Mouse (Mus musculus) embryonic facial prominence, embryonic 11.5 days (tissue): ENCODE data around the gene Zfp422. TPM values are rescaled to one million over a fixed set of nuclear protein-coding genes. Genes with fewer than 3 reads are reported as not detected.
A peak's percentile ranks its signal among the peaks of the same experiment; 100 is the strongest.

Source experiments
- ATAC-seq: fragments of 200-750 bp; cut with Nextera tagmentation; replicated peaks from 2 replicates; pipeline ENCODE4 v1.8.0; 2017; ENCODE audit warnings: low read depth; ENCODE audit not compliant: insufficient number of reproducible peaks, low FRiP score, low TSS enrichment
- DNase-seq: peaks from one replicate; pipeline ENCODE4 v3.0.0-alpha.2; 2015; ENCODE audit warnings: low spot score
- H3K27ac ChIP-seq: fragments of 300-500 bp; sonication (generic); replicated peaks from 2 replicates; pipeline ENCODE4 v1.5.1; 2014; ENCODE audit warnings: mild to moderate bottlenecking, low read depth, low read length, control low read depth
- H3K27me3 ChIP-seq: fragments of 300-500 bp; sonication (generic); 2 replicates; pipeline ENCODE4 v1.6.1; 2014; ENCODE audit warnings: mild to moderate bottlenecking, low read length, moderate library complexity, mixed read lengths; ENCODE audit not compliant: control insufficient read depth, insufficient read depth
- H3K36me3 ChIP-seq: fragments of 300-500 bp; sonication (generic); replicated peaks from 2 replicates; pipeline ENCODE4 v1.6.1; 2014; ENCODE audit warnings: low read depth, mild to moderate bottlenecking, low read length, moderate library complexity, mixed read lengths; ENCODE audit not compliant: control insufficient read depth, insufficient read depth
- H3K4me1 ChIP-seq: fragments of 300-500 bp; sonication (generic); 2 replicates; pipeline ENCODE4 v1.6.1; 2014; ENCODE audit warnings: low read length, mixed read lengths; ENCODE audit not compliant: control insufficient read depth, insufficient read depth
- H3K4me2 ChIP-seq: fragments of 300-500 bp; sonication (generic); 2 replicates; pipeline ENCODE4 v1.6.1; 2014; ENCODE audit warnings: low read depth, mild to moderate bottlenecking, control low read depth, low read length, moderate library complexity
- H3K4me3 ChIP-seq: fragments of 300-500 bp; sonication (generic); 2 replicates; pipeline ENCODE4 v1.5.1; 2014; ENCODE audit warnings: low read depth, low read length, control low read depth
- H3K9ac ChIP-seq: fragments of 300-500 bp; sonication (generic); replicated peaks from 2 replicates; pipeline ENCODE4 v1.6.1; 2014; ENCODE audit warnings: mild to moderate bottlenecking, control low read depth, low read length
- H3K9me3 ChIP-seq: fragments of 300-500 bp; sonication (generic); replicated peaks from 2 replicates; pipeline ENCODE4 v1.6.1; 2016; ENCODE audit warnings: mild to moderate bottlenecking, low read length, inconsistent platforms, mixed read lengths; ENCODE audit not compliant: control insufficient read depth
- WGBS: fragments of 180-500 bp; shearing (Covaris S2); extraction: QIAGEN DNeasy Blood & Tissue Kit; methylation state at CpG from one replicate; pipeline ENCODE4 v1.1.7; 2014; 5-methylcytosine and 5-hydroxymethylcytosine counted together
- polyA plus RNA-seq: library from polyadenylated mRNA; unstranded; fragments of >200 nt; fragmentation: Nextera tagmentation; extraction: Ambion mirVana; gene quantifications from 2 replicates; pipeline ENCODE4 v1.2.1, GENCODE M21; 2014

The Zfp422 gene
- polyA plus RNA-seq, 1 experiment from 2014 or later: 353 TPM

DNA sequence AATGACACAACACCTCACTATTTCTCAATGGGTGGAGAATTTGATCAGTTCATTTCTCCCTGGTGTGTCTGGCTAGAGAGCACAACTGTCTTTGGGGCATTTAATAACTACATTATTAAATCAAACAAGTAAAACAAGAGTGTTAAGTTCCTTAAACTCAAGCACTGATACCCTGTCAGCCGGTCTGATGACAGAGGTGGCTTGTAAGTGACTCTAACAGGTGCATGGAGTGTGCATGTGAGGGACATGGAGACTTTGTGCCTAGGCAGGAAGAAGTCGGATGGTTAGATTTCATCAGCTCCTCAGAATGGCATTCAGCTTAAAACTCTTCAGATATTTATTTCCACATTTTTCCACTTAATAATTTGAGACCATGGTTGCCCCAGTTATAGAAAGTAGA lies 34.6 kb upstream of the Zfp422 start:
- ATAC-seq: no peak
- H3K4me1 ChIP-seq: no peaks in the 10 kb centered on the region
- DNase-seq: no peak
- H3K4me3 ChIP-seq: no peak overlapping the region
- H3K9me3 ChIP-seq: no peaks in the 10 kb centered on the region
- no peaks in the 10 kb centered on the region for H3K27me3 ChIP-seq
- H3K9ac ChIP-seq: no peak overlapping the region
- H3K4me2 ChIP-seq: no peak overlapping the region
- H3K36me3 ChIP-seq: no peaks in the 10 kb centered on the region
- WGBS: 83% methylated on average over 2 of the region's 2 CpGs
- no peak overlapping the region for H3K27ac ChIP-seq

DNA sequence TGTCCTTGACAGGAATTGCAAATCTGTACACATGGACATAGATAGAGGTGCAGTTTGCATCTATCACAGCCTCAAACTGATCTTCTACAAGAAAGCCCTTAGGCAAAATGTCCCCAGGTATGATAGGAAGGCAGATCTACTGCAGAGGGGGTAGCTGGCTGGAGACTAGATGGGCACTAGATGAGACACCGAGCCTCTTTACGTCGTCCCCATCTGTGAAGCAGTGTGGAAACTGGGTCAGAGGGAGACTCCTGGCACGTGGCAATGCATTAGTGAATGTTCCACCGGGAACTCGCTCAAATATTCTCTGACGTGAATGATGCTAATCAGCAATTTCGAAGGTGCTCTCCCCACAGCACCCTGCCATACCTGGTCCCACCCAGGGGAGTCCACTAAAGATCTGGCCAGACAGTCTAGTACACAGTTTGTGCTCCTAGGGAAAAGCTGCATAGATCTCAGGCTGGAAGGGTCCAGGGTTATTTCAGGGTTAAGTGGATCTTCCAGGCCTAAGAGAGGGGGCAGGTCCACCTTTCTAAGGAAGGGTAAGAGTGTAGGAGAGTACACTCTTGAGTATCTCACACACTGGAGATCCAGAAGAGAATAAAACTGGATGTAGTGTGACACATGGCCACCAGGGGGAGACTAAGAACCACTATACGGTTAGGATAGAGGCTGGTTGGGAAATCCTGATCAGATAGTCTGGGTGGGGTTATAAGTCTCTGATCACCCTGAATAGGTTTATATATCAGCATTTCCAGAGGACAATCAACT lies 25.1 kb upstream of the Zfp422 start:
- H3K27me3 ChIP-seq: no peaks in the 10 kb centered on the region
- H3K27ac ChIP-seq: no peak overlapping the region
- no peaks in the 10 kb centered on the region for H3K4me1 ChIP-seq
- no peak overlapping the region for H3K9ac ChIP-seq
- ATAC-seq (peak; percentile 78), DNase-seq (peak; percentile 90)
- no peaks in the 10 kb centered on the region for H3K9me3 ChIP-seq
- no peak overlapping the region for H3K4me2 ChIP-seq
- H3K36me3 ChIP-seq: no peaks in the 10 kb centered on the region
- 64% methylated on average over 9 of the region's 9 CpGs for WGBS
- no peak overlapping the region for H3K4me3 ChIP-seq

DNA sequence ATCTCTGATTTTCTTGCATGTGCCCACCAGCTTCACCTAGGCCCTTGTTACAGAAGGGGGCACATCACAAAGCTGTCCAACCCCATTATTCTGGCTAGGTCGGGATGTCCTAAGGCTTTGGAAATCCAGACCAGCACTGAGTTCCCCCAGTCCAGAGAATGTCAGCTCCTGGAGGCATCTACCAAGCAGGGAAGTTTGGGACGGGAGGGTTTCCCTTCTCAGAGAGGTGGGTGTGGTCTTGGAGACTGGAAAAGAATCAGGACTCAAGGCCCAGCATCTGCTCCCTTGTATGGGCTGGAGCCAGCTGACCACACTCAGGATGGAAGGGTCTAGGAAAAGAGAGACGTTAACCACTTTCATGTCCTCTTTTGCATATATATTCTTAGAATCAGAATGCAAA lies 24.4 kb upstream of the Zfp422 start:
- ATAC-seq (no peak), DNase-seq (no peak)
- Histone ChIP-seq H3K4me1 (no peaks in the 10 kb centered on the region), H3K9me3 (no peaks in the 10 kb centered on the region), H3K36me3 (no peaks in the 10 kb centered on the region), H3K27ac (no peak overlapping the region), H3K27me3 (no peaks in the 10 kb centered on the region), H3K4me2 (no peak overlapping the region), H3K4me3 (no peak overlapping the region), H3K9ac (no peak overlapping the region)
- 69% methylated on average over 3 of the region's 3 CpGs for whole genome bisulfite sequencing

DNA sequence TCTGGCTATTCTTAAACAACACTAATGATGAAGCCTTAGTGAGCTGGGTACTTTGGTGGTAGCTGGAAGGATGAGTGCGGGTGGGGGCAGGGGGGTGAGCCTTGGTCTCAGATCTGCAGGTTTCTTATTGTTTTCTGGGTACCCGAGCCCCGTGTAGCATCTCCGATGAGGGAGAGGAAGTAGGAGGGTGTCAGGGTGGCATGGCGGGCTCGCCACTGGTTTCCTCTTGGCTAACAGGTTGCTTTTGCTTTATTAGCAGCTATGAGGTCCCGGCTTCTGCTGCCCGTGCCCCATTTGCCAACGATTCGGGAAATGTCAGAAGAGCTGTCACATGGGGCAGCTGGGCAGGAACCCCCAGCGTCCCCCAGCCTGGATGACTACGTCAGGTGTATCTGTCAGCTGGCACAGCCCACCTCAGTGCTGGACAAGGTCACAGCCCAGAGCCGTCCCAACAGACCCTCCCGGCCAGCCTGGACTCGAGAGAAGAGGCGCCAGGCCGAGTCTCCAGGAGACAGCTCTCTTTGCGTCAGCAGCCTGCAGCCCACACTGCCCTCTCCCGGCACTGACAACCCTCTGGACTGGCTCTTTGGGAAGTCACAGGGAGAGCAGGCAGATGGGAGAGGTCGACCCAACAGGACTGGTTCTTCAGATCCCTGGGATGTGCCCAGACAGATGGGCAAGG lies 22.8 kb upstream of the Zfp422 start:
- WGBS: 74% methylated on average over 20 of the region's 20 CpGs
- H3K9ac ChIP-seq: no peak overlapping the region
- no peak overlapping the region for H3K4me2 ChIP-seq
- H3K9me3 ChIP-seq: no peaks in the 10 kb centered on the region
- no peaks in the 10 kb centered on the region for H3K4me1 ChIP-seq
- no peaks in the 10 kb centered on the region for H3K36me3 ChIP-seq
- no peak overlapping the region for H3K27ac ChIP-seq
- H3K27me3 ChIP-seq: no peaks in the 10 kb centered on the region
- no peak overlapping the region for H3K4me3 ChIP-seq
- ATAC-seq: no peak
- DNase-seq: no peak

DNA sequence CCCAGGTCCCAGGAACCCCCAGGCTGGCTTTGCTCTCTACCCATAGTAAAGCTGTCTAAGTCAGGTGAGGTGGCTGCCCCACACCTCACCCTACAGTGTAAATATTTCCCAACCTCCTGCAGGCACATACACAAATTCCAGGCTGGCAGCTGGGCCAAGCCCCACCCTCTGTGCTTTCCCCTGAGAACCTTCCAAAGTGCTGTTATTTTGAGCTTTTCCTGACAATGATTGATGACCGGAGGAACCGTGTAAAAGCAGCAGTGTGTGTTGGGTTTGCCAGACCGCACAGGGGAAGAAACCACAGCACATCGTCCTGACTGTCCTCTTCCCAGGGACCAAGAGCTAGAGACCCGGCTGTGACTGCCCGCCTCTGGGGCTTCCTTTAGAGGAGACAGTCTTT lies 21.6 kb upstream of the Zfp422 start, which contains the start of gene Depp1:
Gene Depp1, plus strand, starts transcription at position 204 of the 400 bp plus-strand sequence.
- H3K4me1 ChIP-seq: no peaks in the 10 kb centered on the region
- no peak within 1 kb of the TSS for H3K4me2 ChIP-seq
- 51% methylated on average over 6 of the region's 6 CpGs for WGBS
- DNase-seq: no peak
- 0 out of 2 replicates have a peak within 1 kb of the TSS, but pooled peaks have one; percentile 4 for H3K4me3 ChIP-seq
- H3K9ac ChIP-seq: no peak within 1 kb of the TSS
- H3K27me3 ChIP-seq: no peaks in the 10 kb centered on the region
- no peaks in the 10 kb centered on the region for H3K9me3 ChIP-seq
- ATAC-seq: no peak
- no peak within 1 kb of the TSS for H3K27ac ChIP-seq
- H3K36me3 ChIP-seq: no peaks in the 10 kb centered on the region

DNA sequence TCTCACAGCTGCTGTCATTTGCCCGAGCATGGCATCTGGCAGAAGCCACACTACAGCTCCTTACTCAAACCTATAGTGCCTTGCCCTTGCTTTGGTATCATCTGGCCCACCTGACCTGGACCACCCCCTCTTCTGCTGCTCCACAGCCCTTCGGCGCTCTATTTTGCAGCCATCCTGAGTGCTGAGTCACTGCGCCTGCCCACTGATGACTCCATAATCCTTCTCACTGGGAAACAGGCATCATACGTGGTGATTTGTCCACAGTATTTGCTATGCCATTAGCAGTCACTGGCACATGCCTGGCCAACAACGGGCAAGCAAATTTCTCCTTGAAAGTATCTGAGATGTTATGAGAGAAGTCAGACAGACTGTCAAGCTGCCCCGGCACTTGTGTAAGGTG lies 21.0 kb upstream of the Zfp422 start:
- no peak for ATAC-seq
- 83% methylated on average over 7 of the region's 7 CpGs for WGBS
- Histone ChIP-seq H3K36me3 (no peaks in the 10 kb centered on the region), H3K9me3 (no peaks in the 10 kb centered on the region), H3K9ac (no peak overlapping the region), H3K4me1 (no peaks in the 10 kb centered on the region), H3K27me3 (no peaks in the 10 kb centered on the region), H3K4me3 (no peak overlapping the region), H3K4me2 (no peak overlapping the region), H3K27ac (no peak overlapping the region)
- no peak for DNase-seq

DNA sequence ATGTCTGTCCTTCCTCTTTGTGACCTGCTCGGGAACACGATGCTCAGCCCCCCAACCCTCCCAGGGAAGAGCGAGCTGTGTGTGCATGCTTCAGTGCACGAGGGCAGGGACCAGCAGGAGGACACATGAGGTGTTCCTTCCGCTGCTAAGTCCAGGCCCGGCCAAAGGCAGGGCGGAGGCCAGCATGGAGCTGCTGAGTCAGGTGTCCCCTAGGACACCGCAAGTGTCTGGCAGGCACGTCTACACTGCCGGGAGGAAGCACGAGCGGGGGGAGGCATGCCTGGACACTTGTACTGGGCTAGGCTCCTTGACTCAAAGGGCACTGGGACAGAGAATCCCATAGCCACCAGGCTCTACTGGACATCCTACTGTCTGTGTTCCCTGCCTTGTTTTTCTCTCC lies 19.0 kb upstream of the Zfp422 start:
- WGBS: 78% methylated on average over 12 of the region's 12 CpGs
- Histone ChIP-seq H3K4me1 (no peaks in the 10 kb centered on the region), H3K27me3 (no peaks in the 10 kb centered on the region), H3K9ac (no peak overlapping the region), H3K27ac (no peak overlapping the region), H3K9me3 (no peaks in the 10 kb centered on the region), H3K4me2 (no peak overlapping the region), H3K36me3 (no peaks in the 10 kb centered on the region), H3K4me3 (no peak overlapping the region)
- no peak for ATAC-seq
- DNase-seq: no peak

DNA sequence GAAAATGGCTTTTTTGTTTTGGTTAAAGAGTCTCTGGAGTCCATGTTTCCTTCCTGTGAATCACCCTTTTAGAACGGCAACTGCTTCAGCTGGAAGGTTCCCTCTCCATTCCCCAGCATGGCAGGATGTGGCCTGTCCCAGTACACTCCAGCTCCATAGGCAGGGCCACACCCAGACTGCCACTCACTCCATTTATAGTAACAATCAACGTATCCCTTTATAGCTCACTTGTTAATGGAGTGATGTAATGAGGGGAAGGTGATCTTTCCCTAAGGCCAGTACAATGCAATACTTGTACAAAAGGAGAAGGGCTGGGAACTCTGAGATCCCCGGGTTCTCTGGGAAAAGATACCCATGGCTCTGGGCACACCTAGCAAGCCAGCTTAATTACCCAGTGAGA lies 15.5 kb upstream of the Zfp422 start:
- Histone ChIP-seq H3K9me3 (no peaks in the 10 kb centered on the region), H3K27ac (no peak overlapping the region), H3K27me3 (no peaks in the 10 kb centered on the region), H3K4me2 (no peak overlapping the region), H3K4me1 (no peaks in the 10 kb centered on the region), H3K36me3 (no peaks in the 10 kb centered on the region), H3K9ac (no peak overlapping the region), H3K4me3 (no peak overlapping the region)
- ATAC-seq (no peak), DNase-seq (no peak)
- WGBS: 69% methylated on average over 3 of the region's 3 CpGs
